Mouse (Mus musculus) embryonic fibroblast, embryonic 13.5 days (primary cell): ENCODE measurements around the gene Kctd2. TPM values are rescaled to one million over a fixed set of nuclear protein-coding genes. Genes with fewer than 3 reads are reported as not detected.
"Not testable (repeated sequence)": the region's sequence is repeated elsewhere in the genome, so short reads cannot be mapped to it uniquely, and the experiment has no call there.

Source experiments
- H3K27ac ChIP-seq: 2 replicates; pipeline ENCODE4 v1.5.1; 2012; ENCODE audit warnings: low read length, control low read depth, inconsistent platforms; ENCODE audit not compliant: insufficient read depth
- H3K4me1 ChIP-seq: 2 replicates; pipeline ENCODE4 v1.6.1; 2011; ENCODE audit warnings: low read length; ENCODE audit not compliant: control insufficient read depth, insufficient read depth
- H3K4me3 ChIP-seq: 2 replicates; pipeline ENCODE4 v1.5.1; 2011; ENCODE audit warnings: mild to moderate bottlenecking, control low read depth, low read length; ENCODE audit not compliant: insufficient read depth
- CTCF ChIP-seq: IDR thresholded peaks from 2 replicates; pipeline ENCODE4 v1.5.1; 2011; ENCODE audit warnings: mild to moderate bottlenecking, control low read depth, low read length, moderate library complexity, borderline replicate concordance; ENCODE audit not compliant: insufficient read depth
- POLR2A ChIP-seq: IDR thresholded peaks from 2 replicates; pipeline ENCODE4 v1.6.1; 2011; ENCODE audit warnings: low read depth, mild to moderate bottlenecking, control low read depth, low read length, moderate library complexity
- polyA plus RNA-seq: library from polyadenylated mRNA; stranded (reverse); fragments of >200 nt; gene quantifications from 2 replicates; pipeline ENCODE4 v1.2.4, GENCODE M21; 2011; ENCODE audit warnings: low read depth; ENCODE audit not compliant: missing spikeins, insufficient read length

Kctd2 gene
- polyA plus RNA-seq, 1 experiment: 18.2 TPM

- H3K27ac ChIP-seq: no peak overlapping the region
Observed at GRCm38 (mm10) chr11:115377854-115378253, 42.1 kb upstream of the Kctd2 start.

GRCm38 (mm10) chr11:115381276-115381675, 38.7 kb upstream of the Kctd2 start:
- TF ChIP-seq POLR2A: no peak
- TF ChIP-seq CTCF: no peak
- Histone ChIP-seq H3K4me1 (peaks cover 21% of the 10 kb centered on the region), H3K27ac (peak overlapping the region; percentile 20; the same call in 1 of the 2 replicates), H3K4me3 (peak overlapping the region; percentile 23)

More at GRCm38 (mm10) chr11:115377854-115378253, 42.1 kb upstream of the Kctd2 start:
- Histone ChIP-seq H3K4me1 (no peaks in the 10 kb centered on the region; the same call in 1 of the 2 replicates), H3K4me3 (no peak overlapping the region)
- TF ChIP-seq POLR2A (no peak), CTCF (no peak)

GRCm38 (mm10) chr11:115381743-115382539, 38.0 kb upstream of the Kctd2 start, which contains the start of gene Cdr2l:
TSS of gene Cdr2l (plus strand) at chr11:115381916.
- Histone ChIP-seq H3K4me3 (peak within 1 kb of the TSS; percentile 73), H3K27ac (peak within 1 kb of the TSS; percentile 20), H3K4me1 (peaks cover 21% of the 10 kb centered on the region)
- peak; percentile 80 for TF ChIP-seq POLR2A
- no peak for TF ChIP-seq CTCF

- Histone ChIP-seq H3K4me1 (peaks cover 21% of the 10 kb centered on the region), H3K4me3 (peak overlapping the region; percentile 73), H3K27ac (peak overlapping the region; percentile 14)
- TF ChIP-seq POLR2A (peak; percentile 27; the same call in 1 of the 2 replicates), CTCF (no peak)
Observed at GRCm38 (mm10) chr11:115382891-115383290, 37.0 kb upstream of the Kctd2 start.

- no peak for TF ChIP-seq POLR2A
- no peak for TF ChIP-seq CTCF
- Histone ChIP-seq H3K4me3 (peak overlapping the region; percentile 73), H3K4me1 (peaks cover 21% of the 10 kb centered on the region), H3K27ac (peak overlapping the region; percentile 14)
Observed at GRCm38 (mm10) chr11:115383701-115384474, 36.0 kb upstream of the Kctd2 start.

GRCm38 (mm10) chr11:115384587-115384986, 35.3 kb upstream of the Kctd2 start:
- Histone ChIP-seq H3K27ac (no peak overlapping the region), H3K4me3 (no peak overlapping the region), H3K4me1 (peaks cover 21% of the 10 kb centered on the region)
- TF ChIP-seq CTCF: no peak
- TF ChIP-seq POLR2A: no peak

- H3K4me3 ChIP-seq, H3K27ac ChIP-seq: not testable (repeated sequence)
- peaks cover 21% of the 10 kb centered on the region for H3K4me1 ChIP-seq
Observed at GRCm38 (mm10) chr11:115386859-115387258, 33.1 kb upstream of the Kctd2 start.

GRCm38 (mm10) chr11:115391358-115391757, 28.6 kb upstream of the Kctd2 start:
- Histone ChIP-seq H3K4me3 (no peak overlapping the region), H3K27ac (no peak overlapping the region), H3K4me1 (no peaks in the 10 kb centered on the region)
- TF ChIP-seq POLR2A (no peak), CTCF (no peak)

GRCm38 (mm10) chr11:115393721-115394325, 26.1 kb upstream of the Kctd2 start:
- no peak overlapping the region for H3K4me3 ChIP-seq
- TF ChIP-seq POLR2A (no peak), CTCF (no peak)
- H3K4me1 ChIP-seq: no peaks in the 10 kb centered on the region
- no peak overlapping the region for H3K27ac ChIP-seq
